Mouse (Mus musculus) myocyte (in vitro differentiated cells): ENCODE measurements around the gene Gfy. TPM values are rescaled to one million over a fixed set of nuclear protein-coding genes. Genes with fewer than 3 reads are reported as not detected.
A peak's percentile ranks its signal among the peaks of the same experiment; 100 is the strongest.

Experiments used
- H3K27me3 ChIP-seq: one replicate; pipeline ENCODE4 v1.6.1; 2011; ENCODE audit not compliant: control insufficient read depth, insufficient read depth, insufficient read length
- H3K36me3 ChIP-seq: one replicate; pipeline ENCODE4 v1.6.1; 2011; ENCODE audit not compliant: control insufficient read depth, insufficient read depth
- H3K4me2 ChIP-seq: one replicate; pipeline ENCODE4 v1.6.1; 2011; ENCODE audit warnings: low read depth, control low read depth
- H3K4me3 ChIP-seq: one replicate; pipeline ENCODE4 v1.5.1; 2011; ENCODE audit warnings: mild to moderate bottlenecking, control low read depth, moderate library complexity
- H3K79me2 ChIP-seq: one replicate; pipeline ENCODE4 v1.6.1; 2011; ENCODE audit not compliant: control insufficient read depth, insufficient read depth
- H3ac ChIP-seq: one replicate; pipeline ENCODE4 v1.6.1; 2011; ENCODE audit not compliant: control insufficient read depth, insufficient read length
- CEBPB ChIP-seq: IDR thresholded peaks from 2 replicates; pipeline ENCODE4 v1.6.1; 2011; ENCODE audit warnings: mild to moderate bottlenecking, moderate library complexity; ENCODE audit not compliant: poor library complexity, insufficient read depth, severe bottlenecking
- E2F4 ChIP-seq: IDR thresholded peaks from one replicate; pipeline ENCODE4 v1.6.1; 2011; ENCODE audit warnings: mild to moderate bottlenecking, control low read depth, moderate library complexity; ENCODE audit not compliant: insufficient read depth
- MAX ChIP-seq: IDR thresholded peaks from one replicate; pipeline ENCODE4 v1.6.1; 2011; ENCODE audit warnings: low read depth, mild to moderate bottlenecking, control low read depth
- MYOD1 ChIP-seq, 3 experiments: IDR thresholded peaks; one replicate each; pipeline ENCODE4 v1.6.1; 2011; ENCODE audit warnings: control low read depth in 2 of 3, low read depth in 2 of 3, mild to moderate bottlenecking in 2 of 3, moderate library complexity in 1 of 3; ENCODE audit not compliant: insufficient read length in 2 of 3, control insufficient read depth in 1 of 3
- MYOG ChIP-seq, 3 experiments: IDR thresholded peaks; one replicate each; pipeline ENCODE4 v1.6.1; 2011; ENCODE audit warnings: control low read depth in 2 of 3, low read depth in 2 of 3, mild to moderate bottlenecking in 2 of 3; ENCODE audit not compliant: insufficient read length in 2 of 3, control insufficient read depth in 1 of 3, insufficient read depth in 1 of 3
- POLR2A ChIP-seq: IDR thresholded peaks from one replicate; pipeline ENCODE4 v1.6.1; 2011; ENCODE audit warnings: low read depth, mild to moderate bottlenecking, control low read depth, moderate library complexity; ENCODE audit not compliant: insufficient read length
- POLR2AphosphoS2 ChIP-seq: IDR thresholded peaks from one replicate; pipeline ENCODE4 v1.6.1; 2011; ENCODE audit warnings: low read depth, control low read depth; ENCODE audit not compliant: insufficient read length
- REST ChIP-seq: IDR thresholded peaks from one replicate; pipeline ENCODE4 v1.6.1; 2011; ENCODE audit warnings: mild to moderate bottlenecking, control low read depth, moderate library complexity; ENCODE audit not compliant: insufficient read depth, insufficient read length
- SRF ChIP-seq: IDR thresholded peaks from one replicate; pipeline ENCODE4 v1.6.1; 2011; ENCODE audit warnings: low read depth; ENCODE audit not compliant: control insufficient read depth, insufficient read length
- TCF12 ChIP-seq: IDR thresholded peaks from one replicate; pipeline ENCODE4 v1.6.1; 2011; ENCODE audit warnings: mild to moderate bottlenecking, control low read depth; ENCODE audit not compliant: poor library complexity, insufficient read depth, severe bottlenecking
- TCF3 ChIP-seq: IDR thresholded peaks from one replicate; pipeline ENCODE4 v1.6.1; 2011; ENCODE audit warnings: low read depth, control low read depth; ENCODE audit not compliant: insufficient read length
- USF1 ChIP-seq: IDR thresholded peaks from one replicate; pipeline ENCODE4 v1.6.1; 2011; ENCODE audit warnings: low read depth, mild to moderate bottlenecking, control low read depth, moderate library complexity
- polyA plus RNA-seq: library from polyadenylated mRNA; unstranded; fragments of >200 nt; fragmentation: generic; extraction: Trizol; gene quantifications from one replicate; pipeline ENCODE4 v1.2.1, GENCODE M21; 2012; ENCODE audit warnings: missing spikeins

Gfy gene
- polyA plus RNA-seq, 1 experiment, result 0.04 TPM

- Histone ChIP-seq H3ac (no peak overlapping the region), H3K4me2 (no peak overlapping the region), H3K79me2 (no peaks in the 10 kb centered on the region), H3K36me3 (no peaks in the 10 kb centered on the region), H3K4me3 (no peak overlapping the region), H3K27me3 (peaks cover 17% of the 10 kb centered on the region)
- TF ChIP-seq TCF3 (no peak), CEBPB (no peak), MAX (no peak), TCF12 (no peak), REST (no peak), USF1 (no peak), MYOG (IDR thresholded peaks at IDR 0.05; ENCODE audit: control insufficient read depth in 1 of 3, insufficient read depth in 1 of 3, insufficient read length in 2 of 3, low read depth in 2 of 3) (no peak), MYOD1 (IDR thresholded peaks at IDR 0.05; ENCODE audit: control insufficient read depth in 1 of 3, insufficient read length in 2 of 3, low read depth in 2 of 3) (no peak)
Observed at GRCm38 (mm10) chr7:45198961-45199360, 19.6 kb upstream of the Gfy start.

- Histone ChIP-seq H3K4me3 (no peak overlapping the region), H3K36me3 (no peaks in the 10 kb centered on the region), H3K79me2 (no peaks in the 10 kb centered on the region), H3K4me2 (peak overlapping the region; percentile 35), H3ac (no peak overlapping the region), H3K27me3 (peaks cover 17% of the 10 kb centered on the region)
- TF ChIP-seq POLR2A (no peak), E2F4 (no peak)
Observed at GRCm38 (mm10) chr7:45198435-45198834, 19.1 kb upstream of the Gfy start.

- peaks cover 17% of the 10 kb centered on the region for H3K27me3 ChIP-seq
- no peak for TF ChIP-seq MYOG (IDR thresholded peaks at IDR 0.05; ENCODE audit: control insufficient read depth in 1 of 3, insufficient read depth in 1 of 3, insufficient read length in 2 of 3, low read depth in 2 of 3)
- no peak for TF ChIP-seq USF1
- no peak for TF ChIP-seq POLR2A
- no peak for TF ChIP-seq CEBPB
- no peak for TF ChIP-seq E2F4
- no peak for TF ChIP-seq MAX
- TF ChIP-seq TCF3, result no peak
- no peak for TF ChIP-seq REST
- H3K79me2 ChIP-seq, result no peaks in the 10 kb centered on the region
- H3K36me3 ChIP-seq, result no peaks in the 10 kb centered on the region
- no peak overlapping the region for H3K4me2 ChIP-seq
- no peak overlapping the region for H3ac ChIP-seq
- H3K4me3 ChIP-seq, result no peak overlapping the region
Observed at GRCm38 (mm10) chr7:45196994-45197393, 17.6 kb upstream of the Gfy start.

- Histone ChIP-seq H3K36me3 (no peaks in the 10 kb centered on the region), H3K79me2 (no peaks in the 10 kb centered on the region), H3ac (no peak overlapping the region), H3K4me2 (no peak overlapping the region), H3K27me3 (peaks cover 17% of the 10 kb centered on the region), H3K4me3 (no peak overlapping the region)
- TF ChIP-seq CEBPB, result no peak
- TF ChIP-seq MAX, result no peak
- no peak for TF ChIP-seq POLR2A
- TF ChIP-seq POLR2AphosphoS2, result no peak
- TF ChIP-seq TCF12, result no peak
- no peak for TF ChIP-seq USF1
- no peak for TF ChIP-seq MYOD1 (IDR thresholded peaks at IDR 0.05; ENCODE audit: control insufficient read depth in 1 of 3, insufficient read length in 2 of 3, low read depth in 2 of 3)
- TF ChIP-seq E2F4, result no peak
- no peak for TF ChIP-seq TCF3
- TF ChIP-seq MYOG (IDR thresholded peaks at IDR 0.05; ENCODE audit: control insufficient read depth in 1 of 3, insufficient read depth in 1 of 3, insufficient read length in 2 of 3, low read depth in 2 of 3), result no peak
- no peak for TF ChIP-seq SRF
- no peak for TF ChIP-seq REST
Observed at GRCm38 (mm10) chr7:45196176-45196535, 16.8 kb upstream of the Gfy start.

- H3K27me3 ChIP-seq, result peaks cover 14% of the 10 kb centered on the region
- no peaks in the 10 kb centered on the region for H3K79me2 ChIP-seq
- no peak overlapping the region for H3ac ChIP-seq
- TF ChIP-seq MYOG (IDR thresholded peaks at IDR 0.05; ENCODE audit: control insufficient read depth in 1 of 3, insufficient read depth in 1 of 3, insufficient read length in 2 of 3, low read depth in 2 of 3) (peak; percentile 29 to 59 (median 50)), MYOD1 (IDR thresholded peaks at IDR 0.05; ENCODE audit: control insufficient read depth in 1 of 3, insufficient read length in 2 of 3, low read depth in 2 of 3) (peak in 2 of 3 experiments; percentile 45 to 77), MAX (no peak)
- no peak overlapping the region for H3K4me3 ChIP-seq
- H3K4me2 ChIP-seq, result peak overlapping the region; percentile 6
- H3K36me3 ChIP-seq, result no peaks in the 10 kb centered on the region
Observed at GRCm38 (mm10) chr7:45195341-45196175, 16.2 kb upstream of the Gfy start.
